9 mouse cellular contexts compared by ENCODE assay signal in genomic region chr13:63073911-63074675, GRCm38 (mm10).
DNase-seq lines count a peak whose midpoint lies in the region; ATAC-seq and TF ChIP-seq lines count a peak whose summit lies in the region.
"Had no signal": no experiment of that assay in that cellular context is flagged by ENCODE, and none has a peak within 500 bp of the region (broad histone marks: within the 10 kb centered on the region; RNA-seq: fewer than 3 reads in every experiment).

No protein-coding gene starts in this region.

- H3K9ac ChIP-seq in embryonic facial prominence, embryonic 11.5 days (replicated peaks; ENCODE audit: low read length): no peak overlapping the region
- H3K9ac ChIP-seq in kidney, embryonic 15.5 days: no peak overlapping the region

- no peak for ATAC-seq in embryonic facial prominence, embryonic 11.5 days (replicated peaks; ENCODE audit: insufficient number of reproducible peaks, low FRiP score, low TSS enrichment, low read depth)
- no peak for ATAC-seq in cerebellum, adult (ENCODE audit: insufficient number of reproducible peaks, low FRiP score, low TSS enrichment)
- ATAC-seq in kidney, embryonic 15.5 days (replicated peaks; ENCODE audit: low FRiP score): no peak
- ATAC-seq: Patski had no signal

- no peaks in the 10 kb centered on the region for H3K36me3 ChIP-seq in embryonic facial prominence, embryonic 11.5 days (replicated peaks; ENCODE audit: control insufficient read depth, insufficient read depth, low read depth, low read length)
- no peaks in the 10 kb centered on the region for H3K36me3 ChIP-seq in myocyte (ENCODE audit: control insufficient read depth, insufficient read depth)
- H3K36me3 ChIP-seq in kidney, embryonic 15.5 days: no peaks in the 10 kb centered on the region

- no peak for TF ChIP-seq CTCF in layer of hippocampus, adult 2 months (conservative IDR thresholded peaks at IDR 0.05)

- no peak overlapping the region for H3ac ChIP-seq in myocyte (ENCODE audit: control insufficient read depth, insufficient read length)

- no peaks in the 10 kb centered on the region for H3K4me1 ChIP-seq in embryonic facial prominence, embryonic 11.5 days (ENCODE audit: control insufficient read depth, insufficient read depth, low read length)
- H3K4me1 ChIP-seq in kidney, embryonic 15.5 days: no peaks in the 10 kb centered on the region

- no peaks in the 10 kb centered on the region for H3K9me3 ChIP-seq in embryonic facial prominence, embryonic 11.5 days (replicated peaks; ENCODE audit: control insufficient read depth, low read length)
- no peaks in the 10 kb centered on the region; the same call in 1 of the 2 replicates for H3K9me3 ChIP-seq in kidney, embryonic 15.5 days (replicated peaks)

- H3K79me2 ChIP-seq in myocyte (ENCODE audit: control insufficient read depth, insufficient read depth): no peaks in the 10 kb centered on the region

- H3K4me2 ChIP-seq in embryonic facial prominence, embryonic 11.5 days (ENCODE audit: low read depth, low read length): no peak overlapping the region
- H3K4me2 ChIP-seq in myocyte (ENCODE audit: low read depth): no peak overlapping the region
- no peak overlapping the region for H3K4me2 ChIP-seq in kidney, embryonic 15.5 days

- no peak overlapping the region for H3K4me3 ChIP-seq in layer of hippocampus, adult 2 months
- no peak overlapping the region for H3K4me3 ChIP-seq in embryonic facial prominence, embryonic 11.5 days (ENCODE audit: low read depth, low read length)
- no peak overlapping the region for H3K4me3 ChIP-seq in myocyte
- no peak overlapping the region for H3K4me3 ChIP-seq in kidney, embryonic 15.5 days (replicated peaks)

- WGBS in embryonic facial prominence, embryonic 11.5 days: 45% methylated on average over 9 of the region's 9 CpGs
- WGBS in kidney, embryonic 15.5 days: 41% methylated on average over 9 of the region's 9 CpGs

- H3K27me3 ChIP-seq in embryonic facial prominence, embryonic 11.5 days (ENCODE audit: control insufficient read depth, insufficient read depth, low read length): no peaks in the 10 kb centered on the region
- no peaks in the 10 kb centered on the region for H3K27me3 ChIP-seq in myocyte (ENCODE audit: control insufficient read depth, insufficient read depth, insufficient read length)
- H3K27me3 ChIP-seq in kidney, embryonic 15.5 days: no peaks in the 10 kb centered on the region
- H3K27me3 ChIP-seq: Patski had no signal

- TF ChIP-seq POLR2A in myocyte (IDR thresholded peaks at IDR 0.05; ENCODE audit: insufficient read length, low read depth): no peak

- DNase-seq in layer of hippocampus, adult 2 months (ENCODE audit: low spot score in 2 of 2): peak in 1 of 2 experiments; percentile 28
- no peak for DNase-seq in layer of hippocampus, postnatal 36 days
- peak; percentile 41 for DNase-seq in embryonic facial prominence, embryonic 11.5 days (ENCODE audit: low spot score)
- peak; percentile 34 for DNase-seq in heart, postnatal 4 days
- no peak for DNase-seq in layer of hippocampus, postnatal 10 days (ENCODE audit: low spot score in 2 of 2)

- H3K27ac ChIP-seq in layer of hippocampus, adult 2 months: 0 out of 2 replicates have a peak overlapping the region, but pooled peaks have one; percentile 43
- H3K27ac ChIP-seq in embryonic facial prominence, embryonic 11.5 days (replicated peaks; ENCODE audit: low read depth, low read length): no peak overlapping the region
- no peak overlapping the region for H3K27ac ChIP-seq in kidney, embryonic 15.5 days

TF ChIP-seq in myocyte, 11 proteins besides CTCF, POLR2A, EP300 and RAD21:
- no peak for TF ChIP-seq USF1 (IDR thresholded peaks at IDR 0.05; ENCODE audit: low read depth)
- no peak for TF ChIP-seq MAX (IDR thresholded peaks at IDR 0.05; ENCODE audit: low read depth)
- TF ChIP-seq REST (IDR thresholded peaks at IDR 0.05; ENCODE audit: insufficient read depth, insufficient read length): no peak
- TF ChIP-seq MYOD1 (IDR thresholded peaks at IDR 0.05; ENCODE audit: control insufficient read depth in 1 of 3, insufficient read length in 2 of 3, low read depth in 2 of 3): peak in 1 of 3 experiments; percentile 55
- peak; percentile 91 for TF ChIP-seq CEBPB (IDR thresholded peaks at IDR 0.05; ENCODE audit: insufficient read depth, poor library complexity, severe bottlenecking)
TF ChIP-seq in myocyte: peak in this region for 2.

Comparison
In these comparisons a context has a peak if more than half of its experiments do, and no peak if none do; other contexts are left out.
1. DNase-seq: peak in embryonic facial prominence, embryonic 11.5 days (single experiment) and heart, postnatal 4 days (single experiment); none in layer of hippocampus, postnatal 36 days (0 of 2) and layer of hippocampus, postnatal 10 days (0 of 2).